Mouse (Mus musculus): ENCODE data around the gene Cd2. TPM values are rescaled to one million over a fixed set of nuclear protein-coding genes. Genes with fewer than 3 reads are reported as not detected.

The Cd2 gene
- polyA plus RNA-seq, 1 experiment from 2014 or later, result not detected

DNA sequence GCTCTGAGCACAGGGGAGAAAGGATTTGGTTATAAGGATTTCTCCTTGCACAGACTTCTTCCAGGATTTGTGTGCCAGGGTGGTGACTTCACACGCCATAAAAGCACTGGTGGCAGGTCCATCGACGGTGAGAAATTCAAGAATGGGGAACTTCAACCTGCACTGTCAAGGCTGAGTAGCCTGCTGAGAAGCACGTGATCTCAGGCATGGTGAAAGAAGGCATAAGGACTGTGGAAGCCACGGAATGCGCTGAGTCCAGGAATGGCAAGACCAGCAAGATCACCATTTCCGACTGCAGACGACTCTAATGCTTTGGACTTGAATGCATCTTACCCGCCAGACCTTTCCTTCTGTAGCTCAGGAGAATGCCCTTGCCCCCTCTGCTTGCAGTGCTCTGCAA lies 23.2 kb upstream of the Cd2 start:
- H3K9ac ChIP-seq (ENCODE audit: low read length), result no peak overlapping the region
- WGBS, result 72% methylated on average over 9 of the region's 9 CpGs
- no peaks in the 10 kb centered on the region for H3K9me3 ChIP-seq (ENCODE audit: control insufficient read depth, low read length)
- H3K27ac ChIP-seq (ENCODE audit: low read depth, low read length), result no peak overlapping the region
- H3K4me1 ChIP-seq (replicated peaks; ENCODE audit: control insufficient read depth, insufficient read depth, low read length), result no peaks in the 10 kb centered on the region
- H3K27me3 ChIP-seq (ENCODE audit: control insufficient read depth, insufficient read depth, low read length), result no peaks in the 10 kb centered on the region
- no peak overlapping the region for H3K4me2 ChIP-seq (ENCODE audit: low read depth, low read length, severe bottlenecking)
- DNase-seq (ENCODE audit: low spot score) (peak; percentile 50), ATAC-seq (replicated peaks; ENCODE audit: low FRiP score) (no peak)
- H3K4me3 ChIP-seq (ENCODE audit: low read depth, low read length), result no peak overlapping the region
- H3K36me3 ChIP-seq (ENCODE audit: control insufficient read depth, insufficient read depth, low read length), result no peaks in the 10 kb centered on the region

DNA sequence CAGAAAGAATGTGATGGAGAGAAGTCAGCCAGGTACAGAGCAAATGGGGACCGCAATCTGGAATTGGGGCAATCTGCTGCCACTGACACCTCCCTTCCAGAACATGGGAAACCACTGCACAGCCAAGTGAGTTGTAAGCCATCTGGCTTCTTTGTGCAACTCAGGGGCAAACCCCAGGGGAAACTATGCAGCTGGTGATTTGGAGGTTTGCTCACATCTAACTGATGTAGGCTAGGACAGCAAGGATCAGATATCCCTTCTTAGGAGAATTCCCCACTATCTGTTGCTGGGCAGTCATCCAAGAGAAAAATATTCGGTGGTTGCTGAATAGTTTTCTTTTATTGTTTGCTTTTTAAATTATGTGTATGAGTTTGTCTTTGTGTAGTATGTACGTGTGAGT lies 21.9 kb upstream of the Cd2 start:
- no peak overlapping the region for H3K9ac ChIP-seq (ENCODE audit: low read length)
- no peak overlapping the region for H3K4me2 ChIP-seq (ENCODE audit: low read depth, low read length, severe bottlenecking)
- H3K36me3 ChIP-seq (ENCODE audit: control insufficient read depth, insufficient read depth, low read length), result no peaks in the 10 kb centered on the region
- no peak overlapping the region for H3K27ac ChIP-seq (ENCODE audit: low read depth, low read length)
- ATAC-seq (replicated peaks; ENCODE audit: low FRiP score), result no peak
- WGBS, result 85% methylated on average over 3 of the region's 3 CpGs
- DNase-seq (ENCODE audit: low spot score), result peak; percentile 27
- no peaks in the 10 kb centered on the region for H3K4me1 ChIP-seq (replicated peaks; ENCODE audit: control insufficient read depth, insufficient read depth, low read length)
- no peaks in the 10 kb centered on the region for H3K9me3 ChIP-seq (ENCODE audit: control insufficient read depth, low read length)
- no peak overlapping the region for H3K4me3 ChIP-seq (ENCODE audit: low read depth, low read length)
- H3K27me3 ChIP-seq (ENCODE audit: control insufficient read depth, insufficient read depth, low read length), result no peaks in the 10 kb centered on the region

DNA sequence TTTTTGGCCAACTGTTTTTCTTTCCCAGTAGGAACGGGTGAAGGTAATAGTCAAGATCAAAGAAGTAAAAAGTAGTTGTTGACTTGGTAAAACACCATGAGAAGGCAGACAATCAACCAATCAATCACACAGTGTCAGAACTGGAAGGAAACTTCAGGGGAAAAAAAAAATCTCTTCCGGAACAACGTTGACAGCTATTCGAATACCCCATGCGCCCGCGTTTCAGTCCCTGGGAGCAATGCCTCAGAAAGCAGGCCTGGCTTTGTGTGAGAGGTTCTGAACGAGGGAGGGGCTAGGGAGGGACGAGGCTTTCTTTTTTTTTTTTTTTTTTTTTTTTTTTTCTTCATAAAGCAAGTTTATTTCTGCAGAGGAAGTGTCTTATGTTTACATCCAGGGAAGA lies 18.4 kb upstream of the Cd2 start:
- Histone ChIP-seq H3K27ac (ENCODE audit: low read depth, low read length) (no peak overlapping the region), H3K27me3 (ENCODE audit: control insufficient read depth, insufficient read depth, low read length) (no peaks in the 10 kb centered on the region), H3K4me2 (ENCODE audit: low read depth, low read length, severe bottlenecking) (no peak overlapping the region), H3K4me3 (ENCODE audit: low read depth, low read length) (no peak overlapping the region), H3K9me3 (ENCODE audit: control insufficient read depth, low read length) (no peaks in the 10 kb centered on the region), H3K36me3 (ENCODE audit: control insufficient read depth, insufficient read depth, low read length) (no peaks in the 10 kb centered on the region), H3K4me1 (replicated peaks; ENCODE audit: control insufficient read depth, insufficient read depth, low read length) (no peaks in the 10 kb centered on the region), H3K9ac (ENCODE audit: low read length) (no peak overlapping the region)
- ATAC-seq (replicated peaks; ENCODE audit: low FRiP score) (no peak), DNase-seq (ENCODE audit: low spot score) (no peak)
- WGBS, result 79% methylated on average over 9 of the region's 9 CpGs

DNA sequence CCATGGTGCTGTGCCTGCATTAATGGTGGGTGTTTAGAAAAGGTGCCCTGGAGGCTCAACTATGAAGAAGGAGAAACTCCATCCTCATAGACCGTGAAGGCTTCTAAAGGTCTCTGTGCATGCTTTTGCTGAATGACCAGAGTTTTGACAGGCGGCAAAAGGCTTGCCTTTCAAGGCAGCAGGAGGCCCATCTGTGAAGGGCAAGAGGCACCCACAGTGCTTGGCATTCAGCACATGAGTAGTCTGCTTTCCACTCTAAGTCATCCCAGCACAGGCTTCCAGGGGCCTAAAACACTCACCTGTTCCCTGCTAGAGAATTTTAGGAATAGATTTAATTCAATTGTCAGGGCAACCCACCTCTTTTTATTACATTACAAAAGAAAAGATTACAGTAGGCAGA lies 17.3 kb upstream of the Cd2 start:
- Histone ChIP-seq H3K27ac (ENCODE audit: low read depth, low read length) (no peak overlapping the region), H3K4me1 (replicated peaks; ENCODE audit: control insufficient read depth, insufficient read depth, low read length) (peaks cover 8% of the 10 kb centered on the region; the same call in 1 of the 2 replicates), H3K36me3 (ENCODE audit: control insufficient read depth, insufficient read depth, low read length) (no peaks in the 10 kb centered on the region), H3K9ac (ENCODE audit: low read length) (no peak overlapping the region), H3K27me3 (ENCODE audit: control insufficient read depth, insufficient read depth, low read length) (no peaks in the 10 kb centered on the region), H3K4me2 (ENCODE audit: low read depth, low read length, severe bottlenecking) (no peak overlapping the region), H3K4me3 (ENCODE audit: low read depth, low read length) (no peak overlapping the region), H3K9me3 (ENCODE audit: control insufficient read depth, low read length) (no peaks in the 10 kb centered on the region)
- DNase-seq (ENCODE audit: low spot score), result no peak
- 76% methylated on average over 2 of the region's 2 CpGs for whole genome bisulfite sequencing
- no peak for ATAC-seq (replicated peaks; ENCODE audit: low FRiP score)

DNA sequence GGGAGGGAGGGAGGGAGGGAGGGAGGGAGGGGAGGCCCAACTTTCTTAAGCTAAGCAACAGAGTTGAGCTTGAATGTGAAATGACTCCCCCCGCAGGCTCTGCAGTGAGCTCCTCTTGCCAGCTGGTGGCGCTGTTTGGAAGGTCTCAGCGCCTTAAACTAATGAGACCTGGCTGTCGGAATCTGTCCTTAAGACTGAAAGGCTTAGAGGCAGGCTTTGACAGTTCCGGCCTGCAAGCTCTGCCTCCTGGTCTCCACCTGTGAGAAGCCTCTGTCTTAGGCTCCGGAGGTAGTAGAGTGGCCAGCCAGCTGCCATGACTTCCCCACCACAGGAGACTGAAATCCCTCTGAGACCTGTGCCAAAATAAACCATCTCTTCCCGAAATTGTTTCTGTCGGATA lies 16.4 kb upstream of the Cd2 start:
- no peak overlapping the region for H3K4me2 ChIP-seq (ENCODE audit: low read depth, low read length, severe bottlenecking)
- no peaks in the 10 kb centered on the region for H3K36me3 ChIP-seq (ENCODE audit: control insufficient read depth, insufficient read depth, low read length)
- no peak overlapping the region for H3K4me3 ChIP-seq (ENCODE audit: low read depth, low read length)
- no peaks in the 10 kb centered on the region for H3K9me3 ChIP-seq (ENCODE audit: control insufficient read depth, low read length)
- H3K9ac ChIP-seq (ENCODE audit: low read length), result no peak overlapping the region
- 21% methylated on average over 8 of the region's 8 CpGs for WGBS
- H3K4me1 ChIP-seq (replicated peaks; ENCODE audit: control insufficient read depth, insufficient read depth, low read length), result peaks cover 9% of the 10 kb centered on the region; the same call in 1 of the 2 replicates
- DNase-seq (ENCODE audit: low spot score) (peak; percentile 86), ATAC-seq (replicated peaks; ENCODE audit: low FRiP score) (0 out of 2 replicates have a peak, but pooled peaks have one; percentile 30)
- no peaks in the 10 kb centered on the region for H3K27me3 ChIP-seq (ENCODE audit: control insufficient read depth, insufficient read depth, low read length)
- H3K27ac ChIP-seq (ENCODE audit: low read depth, low read length), result no peak overlapping the region

DNA sequence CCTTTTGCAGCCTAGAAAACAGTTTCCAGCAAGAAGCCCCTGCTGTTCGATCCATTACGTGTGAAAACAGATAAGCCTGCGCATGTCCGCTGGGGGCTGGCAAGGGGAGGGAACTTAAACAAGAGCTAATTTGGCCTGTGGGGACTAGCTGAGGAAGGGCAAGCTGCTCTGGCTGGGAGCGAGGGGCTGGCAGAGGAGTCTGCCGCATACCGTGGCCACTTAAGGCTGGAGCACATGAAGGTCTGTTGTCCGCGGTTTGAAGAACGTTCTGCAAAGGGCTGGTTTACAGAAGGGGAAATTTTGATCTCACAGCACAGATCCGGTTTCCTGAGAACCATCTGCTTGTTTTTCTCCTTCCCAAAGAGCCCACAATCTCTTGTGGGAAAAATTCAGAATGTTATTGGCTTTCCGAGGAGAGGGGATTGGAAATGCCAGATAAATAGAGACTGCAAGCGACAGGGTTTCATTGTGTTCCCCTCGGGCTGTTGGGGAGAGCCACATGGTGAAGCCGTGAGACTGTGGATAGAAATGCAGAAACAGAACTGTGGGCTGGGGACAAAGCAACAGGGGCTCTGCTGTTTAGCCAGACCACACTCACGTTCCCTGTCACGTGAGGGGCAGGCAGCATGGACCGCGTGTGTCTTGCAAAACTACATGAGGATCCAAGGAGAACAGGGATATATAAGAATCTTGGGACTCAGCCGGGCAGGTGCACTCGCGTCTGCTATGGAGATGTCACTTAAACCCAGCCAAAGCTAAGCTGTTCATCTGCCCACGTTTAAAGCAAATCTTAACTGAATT lies 12.7 kb upstream of the Cd2 start:
- Histone ChIP-seq H3K9me3 (ENCODE audit: control insufficient read depth, low read length) (no peaks in the 10 kb centered on the region), H3K4me2 (ENCODE audit: low read depth, low read length, severe bottlenecking) (peak overlapping the region; percentile 26; the same call in 1 of the 2 replicates), H3K4me3 (ENCODE audit: low read depth, low read length) (no peak overlapping the region), H3K36me3 (ENCODE audit: control insufficient read depth, insufficient read depth, low read length) (no peaks in the 10 kb centered on the region), H3K4me1 (replicated peaks; ENCODE audit: control insufficient read depth, insufficient read depth, low read length) (peaks cover 9% of the 10 kb centered on the region; the same call in 1 of the 2 replicates), H3K27me3 (ENCODE audit: control insufficient read depth, insufficient read depth, low read length) (no peaks in the 10 kb centered on the region), H3K9ac (ENCODE audit: low read length) (peak overlapping the region; percentile 39; the same call in 1 of the 2 replicates), H3K27ac (ENCODE audit: low read depth, low read length) (no peak overlapping the region)
- 25% methylated on average over 23 of the region's 23 CpGs for WGBS
- peak; percentile 66 for DNase-seq (ENCODE audit: low spot score)
- ATAC-seq (replicated peaks; ENCODE audit: low FRiP score), result no peak; the same call in 1 of the 2 replicates

DNA sequence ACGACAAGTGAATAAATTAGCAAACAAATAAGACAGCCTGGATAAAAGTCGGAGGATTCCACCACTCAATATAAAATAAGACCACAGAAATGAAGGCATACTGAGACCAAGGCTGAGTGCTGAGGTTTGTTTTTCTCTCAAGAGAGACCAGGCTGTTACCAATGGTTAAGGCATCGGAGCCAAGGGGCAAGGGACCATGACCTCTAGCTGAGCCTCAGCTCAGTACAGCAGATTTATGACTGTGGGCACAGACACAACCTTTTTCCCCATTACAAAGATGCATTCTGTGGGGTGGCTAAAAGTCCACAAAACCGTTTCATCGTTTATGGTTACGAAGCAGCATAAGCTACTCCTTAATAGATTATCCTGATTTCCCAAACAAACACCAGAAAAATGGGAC lies 11.9 kb upstream of the Cd2 start:
- no peak for ATAC-seq (replicated peaks; ENCODE audit: low FRiP score)
- no peak for DNase-seq (ENCODE audit: low spot score)
- Histone ChIP-seq H3K36me3 (ENCODE audit: control insufficient read depth, insufficient read depth, low read length) (no peaks in the 10 kb centered on the region), H3K27me3 (ENCODE audit: control insufficient read depth, insufficient read depth, low read length) (no peaks in the 10 kb centered on the region), H3K9ac (ENCODE audit: low read length) (no peak overlapping the region), H3K9me3 (ENCODE audit: control insufficient read depth, low read length) (no peaks in the 10 kb centered on the region), H3K27ac (ENCODE audit: low read depth, low read length) (no peak overlapping the region), H3K4me1 (replicated peaks; ENCODE audit: control insufficient read depth, insufficient read depth, low read length) (peaks cover 9% of the 10 kb centered on the region; the same call in 1 of the 2 replicates), H3K4me2 (ENCODE audit: low read depth, low read length, severe bottlenecking) (no peak overlapping the region), H3K4me3 (ENCODE audit: low read depth, low read length) (no peak overlapping the region)
- WGBS, result 77% methylated on average over 6 of the region's 6 CpGs

DNA sequence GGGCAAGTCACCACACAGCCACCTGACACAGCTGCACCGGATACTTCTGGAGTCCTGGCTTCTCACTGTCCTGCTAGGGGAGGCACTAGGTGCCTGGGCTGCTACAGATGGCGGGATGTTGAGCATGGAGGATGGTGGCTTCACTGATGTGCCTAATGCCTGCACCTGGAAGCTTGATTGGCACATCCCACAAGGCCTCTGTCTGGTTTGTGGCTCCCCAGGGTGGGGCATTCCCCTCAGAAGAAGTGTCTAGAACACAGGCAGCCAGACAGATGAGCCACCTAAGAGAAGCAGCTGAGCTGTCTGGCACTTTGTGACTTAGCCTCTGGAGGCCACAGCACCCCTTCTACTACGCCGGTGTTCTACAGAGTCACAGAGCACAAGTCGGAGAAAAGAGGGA lies 9.5 kb upstream of the Cd2 start:
- 80% methylated on average over 5 of the region's 5 CpGs for WGBS
- Histone ChIP-seq H3K27me3 (ENCODE audit: control insufficient read depth, insufficient read depth, low read length) (no peaks in the 10 kb centered on the region), H3K27ac (ENCODE audit: low read depth, low read length) (no peak overlapping the region), H3K4me3 (ENCODE audit: low read depth, low read length) (no peak overlapping the region), H3K4me2 (ENCODE audit: low read depth, low read length, severe bottlenecking) (no peak overlapping the region), H3K36me3 (ENCODE audit: control insufficient read depth, insufficient read depth, low read length) (no peaks in the 10 kb centered on the region), H3K4me1 (replicated peaks; ENCODE audit: control insufficient read depth, insufficient read depth, low read length) (peaks cover 9% of the 10 kb centered on the region; the same call in 1 of the 2 replicates), H3K9me3 (ENCODE audit: control insufficient read depth, low read length) (no peaks in the 10 kb centered on the region), H3K9ac (ENCODE audit: low read length) (no peak overlapping the region)
- ATAC-seq (replicated peaks; ENCODE audit: low FRiP score) (no peak), DNase-seq (ENCODE audit: low spot score) (no peak)

Measured in forebrain, embryonic 11.5 days (tissue).